Mouse (Mus musculus) brain, embryonic 14.5 days (tissue): Measurements from ENCODE around the gene Kcnma1.

Experiments used
- CTCF ChIP-seq: fragments of 200-500 bp; IDR thresholded peaks from 2 replicates; pipeline ENCODE4 v1.5.1; 2012; ENCODE audit warnings: inconsistent platforms, mild to moderate bottlenecking, moderate library complexity, borderline replicate concordance; ENCODE audit not compliant: insufficient read depth, insufficient read length; ENCODE audit errors: extremely low read depth
- POLR2A ChIP-seq: fragments of 200-500 bp; IDR thresholded peaks from 2 replicates; pipeline ENCODE4 v1.6.1; 2012; ENCODE audit warnings: mild to moderate bottlenecking, inconsistent platforms, borderline replicate concordance; ENCODE audit not compliant: poor library complexity, insufficient read depth, insufficient read length, severe bottlenecking; ENCODE audit errors: extremely low read depth

DNA sequence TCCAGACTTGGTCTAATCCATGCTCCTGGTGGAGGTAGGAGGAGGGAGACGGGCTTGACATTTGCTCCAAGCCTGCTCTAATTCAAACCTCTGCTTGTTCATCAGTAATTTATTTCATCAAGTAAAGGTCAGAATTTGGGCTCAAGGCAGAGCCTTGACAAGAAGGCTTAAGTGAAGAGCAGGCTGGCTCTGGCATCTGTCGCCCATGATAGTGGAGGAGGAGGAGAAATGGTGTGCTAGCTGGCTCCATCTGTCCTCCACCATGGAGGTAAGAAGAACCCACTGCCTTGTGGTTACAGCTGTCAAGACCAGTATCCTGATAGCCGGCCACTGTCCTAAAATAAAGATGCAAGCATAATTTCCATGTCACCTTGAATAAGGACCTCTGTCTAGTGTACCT is 595.3 kb downstream of the Kcnma1 start:
- TF ChIP-seq POLR2A: no peak
- TF ChIP-seq CTCF: no peak
